31 mouse cellular contexts compared by ENCODE assay signal in the genomic region with DNA sequence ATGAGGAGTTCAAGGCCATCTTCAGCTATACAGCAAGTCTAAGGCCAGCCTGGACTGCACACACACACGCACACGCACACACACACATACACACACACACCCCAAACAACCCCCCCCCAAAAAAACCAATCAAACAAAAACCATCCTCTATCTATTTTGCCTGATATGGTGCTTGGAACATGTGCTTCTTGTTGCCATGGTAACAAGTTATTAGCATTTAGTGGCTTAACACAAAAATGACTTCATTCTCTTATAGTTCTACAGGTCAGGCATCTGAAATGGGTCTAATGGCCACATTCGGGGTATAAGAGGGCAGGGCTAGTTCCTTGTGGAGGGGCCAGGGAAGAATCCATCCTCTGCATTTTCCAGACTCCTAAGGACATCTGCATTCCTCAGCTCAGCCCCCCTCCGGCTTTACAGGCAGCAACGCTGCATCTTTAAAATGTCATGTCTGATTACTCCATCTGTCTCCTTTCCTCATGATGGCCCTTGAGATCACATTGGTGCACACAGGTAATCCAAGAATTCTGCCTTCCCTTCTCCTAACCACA. TPM values are rescaled to one million over a fixed set of nuclear protein-coding genes. Genes with fewer than 3 reads are reported as not detected.
DNase-seq lines count a peak whose midpoint lies in the region; ATAC-seq lines count a peak whose summit lies in the region.
"Had no signal": no experiment of that assay in that cellular context is flagged by ENCODE, and none has a peak within 500 bp of the region (broad histone marks: within the 10 kb centered on the region; RNA-seq: fewer than 3 reads in every experiment).

No protein-coding gene starts in this region.

- no peaks in the 10 kb centered on the region for H3K9me3 ChIP-seq in hindbrain, embryonic 13.5 days
- H3K9me3 ChIP-seq in hindbrain, embryonic 12.5 days (replicated peaks), result no peaks in the 10 kb centered on the region
- no peaks in the 10 kb centered on the region for H3K9me3 ChIP-seq in neural tube, embryonic 13.5 days
- no peaks in the 10 kb centered on the region for H3K9me3 ChIP-seq in midbrain, embryonic 15.5 days
- H3K9me3 ChIP-seq: heart, embryonic 12.5 days; limb, embryonic 15.5 days; liver, embryonic 15.5 days; lung, embryonic 15.5 days; stomach, embryonic 15.5 days had no signal

- no peak overlapping the region for H3K4me2 ChIP-seq in hindbrain, embryonic 13.5 days
- H3K4me2 ChIP-seq in hindbrain, embryonic 12.5 days (replicated peaks), result no peak overlapping the region
- H3K4me2 ChIP-seq in neural tube, embryonic 13.5 days, result no peak overlapping the region
- no peak overlapping the region for H3K4me2 ChIP-seq in midbrain, embryonic 15.5 days
- H3K4me2 ChIP-seq: heart, embryonic 12.5 days; limb, embryonic 15.5 days; liver, embryonic 15.5 days; lung, embryonic 15.5 days; stomach, embryonic 15.5 days had no signal

- H3K4me3 ChIP-seq in hindbrain, embryonic 13.5 days, result no peak overlapping the region
- H3K4me3 ChIP-seq in hindbrain, embryonic 12.5 days, result no peak overlapping the region
- no peak overlapping the region for H3K4me3 ChIP-seq in neural tube, embryonic 13.5 days
- no peak overlapping the region for H3K4me3 ChIP-seq in midbrain, embryonic 15.5 days
- H3K4me3 ChIP-seq: heart, embryonic 12.5 days; left cerebral cortex, adult 2 months; limb, embryonic 15.5 days; liver, embryonic 15.5 days; lung, embryonic 15.5 days; stomach, embryonic 15.5 days had no signal

- DNase-seq in neural tube, embryonic 10.5 days (ENCODE audit: extremely low spot score, low spot score), result no peak
- DNase-seq in cerebellum, postnatal 36 days, result no peak
- DNase-seq in left cerebral cortex, postnatal 4 days, result no peak
- DNase-seq: adrenal gland, postnatal 14 days; cerebellum, adult 8-10 months; kidney, adult 18-20 months; kidney, postnatal 4 days; layer of hippocampus, adult 9-11 months; lung, postnatal 4 days; thymus, adult 18-20 months; thymus, postnatal 4 days had no signal

- H3K4me1 ChIP-seq in hindbrain, embryonic 13.5 days (replicated peaks), result peaks cover 53% of the 10 kb centered on the region
- H3K4me1 ChIP-seq in hindbrain, embryonic 12.5 days, result peaks cover 37% of the 10 kb centered on the region
- peaks cover 43% of the 10 kb centered on the region for H3K4me1 ChIP-seq in neural tube, embryonic 13.5 days (replicated peaks)
- H3K4me1 ChIP-seq in midbrain, embryonic 15.5 days, result peaks cover 24% of the 10 kb centered on the region
- H3K4me1 ChIP-seq: limb, embryonic 15.5 days; liver, embryonic 15.5 days; stomach, embryonic 15.5 days had no signal

- H3K36me3 ChIP-seq in hindbrain, embryonic 13.5 days, result peaks cover 10% of the 10 kb centered on the region
- H3K36me3 ChIP-seq in hindbrain, embryonic 12.5 days, result no peaks in the 10 kb centered on the region
- peaks cover 9% of the 10 kb centered on the region; the same call in 1 of the 2 replicates for H3K36me3 ChIP-seq in neural tube, embryonic 13.5 days
- H3K36me3 ChIP-seq in midbrain, embryonic 15.5 days (replicated peaks), result no peaks in the 10 kb centered on the region
- H3K36me3 ChIP-seq: heart, embryonic 12.5 days; limb, embryonic 15.5 days; liver, embryonic 15.5 days; lung, embryonic 15.5 days; stomach, embryonic 15.5 days had no signal

- peak; percentile 34; the same call in 1 of the 2 replicates for ATAC-seq in hindbrain, embryonic 13.5 days (ENCODE audit: low FRiP score)
- no peak for ATAC-seq in hindbrain, embryonic 12.5 days (ENCODE audit: low FRiP score)
- 0 out of 2 replicates have a peak, but pooled peaks have one; percentile 22 for ATAC-seq in neural tube, embryonic 13.5 days (ENCODE audit: low read depth)
- peak; percentile 45; the same call in 1 of the 2 replicates for ATAC-seq in midbrain, embryonic 15.5 days (replicated peaks)
- ATAC-seq: inflammation-experienced regulatory T-cells, adult 6 months had no signal

- H3K9ac ChIP-seq in hindbrain, embryonic 13.5 days, result no peak overlapping the region
- no peak overlapping the region for H3K9ac ChIP-seq in hindbrain, embryonic 12.5 days
- H3K9ac ChIP-seq in neural tube, embryonic 13.5 days, result no peak overlapping the region
- H3K9ac ChIP-seq in midbrain, embryonic 15.5 days, result no peak overlapping the region
- H3K9ac ChIP-seq: heart, embryonic 12.5 days; limb, embryonic 15.5 days; liver, embryonic 15.5 days; lung, embryonic 15.5 days; stomach, embryonic 15.5 days had no signal

- H3K27ac ChIP-seq in hindbrain, embryonic 13.5 days, result peak overlapping the region; percentile 70
- no peak overlapping the region for H3K27ac ChIP-seq in hindbrain, embryonic 12.5 days
- H3K27ac ChIP-seq in neural tube, embryonic 13.5 days (replicated peaks), result peak overlapping the region; percentile 72
- peak overlapping the region; percentile 48 for H3K27ac ChIP-seq in midbrain, embryonic 15.5 days
- H3K27ac ChIP-seq: left cerebral cortex, adult 2 months; limb, embryonic 15.5 days; liver, embryonic 15.5 days; lung, embryonic 15.5 days; stomach, embryonic 15.5 days had no signal

- 66% methylated on average over 5 of the region's 5 CpGs for WGBS in hindbrain, embryonic 13.5 days
- 73% methylated on average over 5 of the region's 5 CpGs for WGBS in hindbrain, embryonic 12.5 days
- WGBS in neural tube, embryonic 13.5 days, result 78% methylated on average over 5 of the region's 5 CpGs
- WGBS in midbrain, embryonic 15.5 days, result 65% methylated on average over 5 of the region's 5 CpGs

- no peaks in the 10 kb centered on the region for H3K27me3 ChIP-seq in hindbrain, embryonic 13.5 days
- no peaks in the 10 kb centered on the region for H3K27me3 ChIP-seq in hindbrain, embryonic 12.5 days
- H3K27me3 ChIP-seq in neural tube, embryonic 13.5 days, result no peaks in the 10 kb centered on the region
- no peaks in the 10 kb centered on the region for H3K27me3 ChIP-seq in midbrain, embryonic 15.5 days (replicated peaks)
- H3K27me3 ChIP-seq: heart, embryonic 12.5 days; limb, embryonic 15.5 days; liver, embryonic 15.5 days; lung, embryonic 15.5 days; stomach, embryonic 15.5 days had no signal

- intact Hi-C loops in left cerebral cortex, postnatal 4 days (cut with DNase I), result no loop called here

RNA-seq across cellular contexts. Expression of gene 1700019N19Rik, which starts 46.5 kb away (rescaled TPM):
- not detected in 2 replicates for polyA plus RNA-seq in hindbrain, embryonic 13.5 days (2015; fragmentation: Nextera tagmentation; extraction: Ambion mirVana)
- polyA plus RNA-seq in hindbrain, embryonic 12.5 days (2016; fragmentation: Nextera tagmentation; extraction: Ambion mirVana), result not detected in 2 replicates
- not detected in 2 replicates for polyA plus RNA-seq in neural tube, embryonic 13.5 days (2015; fragmentation: Nextera tagmentation; extraction: Ambion mirVana)
- not detected in 2 replicates for polyA plus RNA-seq in midbrain, embryonic 15.5 days (2015; fragmentation: Nextera tagmentation; extraction: Ambion mirVana)
- not detected for total RNA-seq in left cerebral cortex, postnatal 4 days (2021)
- total RNA-seq: adrenal gland, postnatal 14 days; gastrocnemius, adult 8-10 months; granulocyte monocyte progenitor cell, adult 5-6 weeks; heart, postnatal 25 days; left cerebral cortex, adult 2 months; megakaryocyte-erythroid progenitor cell, adult 5-6 weeks; MEL; neutrophil, adult 5-6 weeks had no signal
- polyA plus RNA-seq: C2C12; embryonic facial prominence, embryonic 14.5 days; heart, embryonic 12.5 days; inflammation-experienced regulatory T-cells, adult 6 months; kidney, embryonic 16.5 days; limb, embryonic 15.5 days; liver, embryonic 15.5 days; lung, embryonic 15.5 days had no signal
